10 mouse cellular contexts compared by ENCODE assay signal in genomic region chr5:73007582-73007959, GRCm38 (mm10). TPM values are rescaled to one million over a fixed set of nuclear protein-coding genes. Genes with fewer than 3 reads are reported as not detected.
DNase-seq lines count a peak whose midpoint lies in the region; ATAC-seq and TF ChIP-seq lines count a peak whose summit lies in the region.
"Had no signal": no experiment of that assay in that cellular context is flagged by ENCODE, and none has a peak within 500 bp of the region (broad histone marks: within the 10 kb centered on the region; RNA-seq: fewer than 3 reads in every experiment).

No protein-coding gene starts in this region.

- 0 out of 2 replicates have a peak overlapping the region, but pooled peaks have one; percentile 38 for H3K4me3 ChIP-seq in liver, embryonic 13.5 days (replicated peaks)
- H3K4me3 ChIP-seq in liver, postnatal 0 days (ENCODE audit: low read depth, low read length), result no peak overlapping the region
- H3K4me3 ChIP-seq in forebrain, embryonic 13.5 days, result peak overlapping the region; percentile 41
- peak overlapping the region; percentile 43 for H3K4me3 ChIP-seq in intestine, embryonic 15.5 days (replicated peaks)
- H3K4me3 ChIP-seq in neural tube, embryonic 13.5 days, result peak overlapping the region; percentile 50

- no peak for TF ChIP-seq CTCF in liver, postnatal 0 days (IDR thresholded peaks at IDR 0.05; ENCODE audit: low read depth)

- peaks cover 58% of the 10 kb centered on the region for H3K27me3 ChIP-seq in liver, embryonic 13.5 days
- H3K27me3 ChIP-seq in liver, postnatal 0 days (ENCODE audit: insufficient read depth, low read length), result peaks cover 25% of the 10 kb centered on the region
- H3K27me3 ChIP-seq in forebrain, embryonic 13.5 days, result peaks cover 29% of the 10 kb centered on the region
- H3K27me3 ChIP-seq in intestine, embryonic 15.5 days (replicated peaks), result peaks cover 13% of the 10 kb centered on the region
- peaks cover 26% of the 10 kb centered on the region for H3K27me3 ChIP-seq in neural tube, embryonic 13.5 days

- H3K27ac ChIP-seq in liver, embryonic 13.5 days, result no peak overlapping the region
- H3K27ac ChIP-seq in liver, postnatal 0 days (ENCODE audit: low read depth), result no peak overlapping the region
- no peak overlapping the region for H3K27ac ChIP-seq in forebrain, embryonic 13.5 days
- H3K27ac ChIP-seq in intestine, embryonic 15.5 days, result no peak overlapping the region
- H3K27ac ChIP-seq in neural tube, embryonic 13.5 days (replicated peaks), result 0 out of 2 replicates have a peak overlapping the region, but pooled peaks have one; percentile 59

- H3K4me2 ChIP-seq in liver, embryonic 13.5 days, result no peak overlapping the region
- no peak overlapping the region for H3K4me2 ChIP-seq in liver, postnatal 0 days (ENCODE audit: low read depth, low read length)
- H3K4me2 ChIP-seq in forebrain, embryonic 13.5 days, result peak overlapping the region; percentile 62
- peak overlapping the region; percentile 90 for H3K4me2 ChIP-seq in intestine, embryonic 15.5 days (replicated peaks)
- peak overlapping the region; percentile 62 for H3K4me2 ChIP-seq in neural tube, embryonic 13.5 days

- H3K4me1 ChIP-seq in liver, embryonic 13.5 days (replicated peaks), result peaks cover 6% of the 10 kb centered on the region
- peaks cover 3% of the 10 kb centered on the region; the same call in 1 of the 2 replicates for H3K4me1 ChIP-seq in liver, postnatal 0 days (ENCODE audit: insufficient read depth)
- H3K4me1 ChIP-seq in forebrain, embryonic 13.5 days, result peaks cover 6% of the 10 kb centered on the region; the same call in 1 of the 2 replicates
- H3K4me1 ChIP-seq in intestine, embryonic 15.5 days (replicated peaks), result peaks cover 7% of the 10 kb centered on the region
- H3K4me1 ChIP-seq in neural tube, embryonic 13.5 days (replicated peaks), result peaks cover 8% of the 10 kb centered on the region

- DNase-seq in liver, embryonic 13.5 days, result no peak
- no peak for DNase-seq in liver, postnatal 0 days
- no peak for DNase-seq in Muller cell, postnatal 12 days (ENCODE audit: inconsistent ontology term)
- no peak for DNase-seq in adrenal gland, postnatal 14 days
- DNase-seq in cerebellum, adult 9-11 months, result no peak

- H3K9ac ChIP-seq in liver, embryonic 13.5 days, result no peak overlapping the region
- H3K9ac ChIP-seq in liver, postnatal 0 days (replicated peaks), result no peak overlapping the region
- H3K9ac ChIP-seq in forebrain, embryonic 13.5 days, result no peak overlapping the region
- no peak overlapping the region for H3K9ac ChIP-seq in intestine, embryonic 15.5 days
- H3K9ac ChIP-seq in neural tube, embryonic 13.5 days, result peak overlapping the region; percentile 72

- ATAC-seq in liver, embryonic 13.5 days (ENCODE audit: low read depth), result no peak
- no peak for ATAC-seq in liver, postnatal 0 days
- no peak for ATAC-seq in forebrain, embryonic 13.5 days
- peak; percentile 20; the same call in 1 of the 2 replicates for ATAC-seq in intestine, embryonic 15.5 days
- ATAC-seq in neural tube, embryonic 13.5 days (ENCODE audit: low read depth), result 0 out of 2 replicates have a peak, but pooled peaks have one; percentile 3

- H3K36me3 ChIP-seq in liver, embryonic 13.5 days, result no peaks in the 10 kb centered on the region
- no peaks in the 10 kb centered on the region for H3K36me3 ChIP-seq in liver, postnatal 0 days (replicated peaks; ENCODE audit: insufficient read depth, low read length)
- no peaks in the 10 kb centered on the region for H3K36me3 ChIP-seq in forebrain, embryonic 13.5 days (ENCODE audit: poor library complexity, severe bottlenecking)
- H3K36me3 ChIP-seq in intestine, embryonic 15.5 days, result no peaks in the 10 kb centered on the region
- no peaks in the 10 kb centered on the region for H3K36me3 ChIP-seq in neural tube, embryonic 13.5 days

- H3K9me3 ChIP-seq in liver, embryonic 13.5 days (replicated peaks), result no peaks in the 10 kb centered on the region
- H3K9me3 ChIP-seq in liver, postnatal 0 days (ENCODE audit: low read length), result no peaks in the 10 kb centered on the region
- no peaks in the 10 kb centered on the region for H3K9me3 ChIP-seq in forebrain, embryonic 13.5 days (replicated peaks)
- H3K9me3 ChIP-seq in intestine, embryonic 15.5 days, result no peaks in the 10 kb centered on the region
- no peaks in the 10 kb centered on the region for H3K9me3 ChIP-seq in neural tube, embryonic 13.5 days

- 24% methylated on average over 5 of the region's 5 CpGs for WGBS in liver, embryonic 13.5 days (ENCODE audit: insufficient replicate concordance)
- WGBS in liver, postnatal 0 days (ENCODE audit: insufficient replicate concordance), result 34% methylated on average over 5 of the region's 5 CpGs
- 50% methylated on average over 5 of the region's 5 CpGs for WGBS in forebrain, embryonic 13.5 days
- WGBS in intestine, embryonic 15.5 days, result 42% methylated on average over 5 of the region's 5 CpGs
- WGBS in neural tube, embryonic 13.5 days, result 39% methylated on average over 5 of the region's 5 CpGs

- TF ChIP-seq EP300 in liver, postnatal 0 days (IDR thresholded peaks at IDR 0.05; ENCODE audit: low read depth), result no peak

RNA-seq across cellular contexts. Expression of gene Slc10a4, which starts 0.9 kb away (rescaled TPM):
- polyA plus RNA-seq in liver, embryonic 13.5 days (2015; fragmentation: Nextera tagmentation; extraction: Ambion mirVana), result 0.06 and 0.10 TPM in 2 replicates
- polyA plus RNA-seq in liver, postnatal 0 days (2015; fragmentation: Nextera tagmentation; extraction: Ambion mirVana), result not detected in 2 replicates
- polyA plus RNA-seq in forebrain, embryonic 13.5 days (2015; fragmentation: Nextera tagmentation; extraction: Ambion mirVana), result 14.0 and 14.4 TPM in 2 replicates
- 10.4 and 12.4 TPM in 2 replicates for polyA plus RNA-seq in intestine, embryonic 15.5 days (2015; fragmentation: Nextera tagmentation; extraction: Ambion mirVana)
- 38.5 and 42.5 TPM in 2 replicates for polyA plus RNA-seq in neural tube, embryonic 13.5 days (2015; fragmentation: Nextera tagmentation; extraction: Ambion mirVana)
- 9.8 and 13.0 TPM in 2 replicates for total RNA-seq in adrenal gland, postnatal 14 days (2021)
- total RNA-seq: monocyte, adult 5-6 weeks had no signal

RNA-seq across cellular contexts. Expression of gene Gm10135, which starts 33.1 kb away (rescaled TPM):
- polyA plus RNA-seq in liver, embryonic 13.5 days (2015; fragmentation: Nextera tagmentation; extraction: Ambion mirVana), result not detected in 2 replicates
- polyA plus RNA-seq in liver, postnatal 0 days (2015; fragmentation: Nextera tagmentation; extraction: Ambion mirVana), result not detected in 2 replicates
- not detected in 2 replicates for polyA plus RNA-seq in forebrain, embryonic 13.5 days (2015; fragmentation: Nextera tagmentation; extraction: Ambion mirVana)
- polyA plus RNA-seq in intestine, embryonic 15.5 days (2015; fragmentation: Nextera tagmentation; extraction: Ambion mirVana), result not detected in 2 replicates
- polyA plus RNA-seq in neural tube, embryonic 13.5 days (2015; fragmentation: Nextera tagmentation; extraction: Ambion mirVana), result not detected in 2 replicates
- not detected in 2 replicates for total RNA-seq in adrenal gland, postnatal 14 days (2021)
- total RNA-seq: left cerebral cortex, postnatal 25 days; monocyte, adult 5-6 weeks had no signal

Comparison
In these comparisons a context has a peak if more than half of its experiments do, and no peak if none do; other contexts are left out.
1. ATAC-seq: peak in intestine, embryonic 15.5 days (single experiment) and neural tube, embryonic 13.5 days (single experiment); none in liver, embryonic 13.5 days (single experiment), liver, postnatal 0 days (single experiment) and forebrain, embryonic 13.5 days (single experiment).
2. H3K4me2 ChIP-seq: peak in forebrain, embryonic 13.5 days (single experiment), intestine, embryonic 15.5 days (single experiment) and neural tube, embryonic 13.5 days (single experiment); none in liver, embryonic 13.5 days (single experiment) and liver, postnatal 0 days (single experiment).
3. RNA of gene Slc10a4, which starts 0.9 kb away (polyA plus RNA-seq): 38.5 to 42.5 TPM in neural tube, embryonic 13.5 days, 14.0 to 14.4 TPM in forebrain, embryonic 13.5 days and 10.4 to 12.4 TPM in intestine, embryonic 15.5 days; 0.06 to 0.10 TPM in liver, embryonic 13.5 days and not detected in liver, postnatal 0 days; every median in the first group is over 10 times any median in the second.